Mouse (Mus musculus) stomach, postnatal 0 days (tissue): Measurements from ENCODE around the gene Ass1. TPM values are rescaled to one million over a fixed set of nuclear protein-coding genes. Genes with fewer than 3 reads are reported as not detected.
A peak's percentile ranks its signal among the peaks of the same experiment; 100 is the strongest.

Experiments
- ATAC-seq: fragments of 200-750 bp; cut with Nextera tagmentation; 2 replicates; pipeline ENCODE4 v1.8.0; 2017; ENCODE audit not compliant: low FRiP score, low TSS enrichment
- DNase-seq: peaks from one replicate; pipeline ENCODE4 v3.0.0-alpha.2; 2016; ENCODE audit warnings: low spot score
- H3K27ac ChIP-seq: fragments of 300-500 bp; sonication (generic); replicated peaks from 2 replicates; pipeline ENCODE4 v1.5.1; 2014; ENCODE audit warnings: mild to moderate bottlenecking, control low read depth
- H3K27me3 ChIP-seq: fragments of 300-500 bp; sonication (generic); 2 replicates; pipeline ENCODE4 v1.6.1; 2014; ENCODE audit warnings: low read length; ENCODE audit not compliant: control insufficient read depth, insufficient read depth
- H3K36me3 ChIP-seq: fragments of 300-500 bp; sonication (generic); 2 replicates; pipeline ENCODE4 v1.6.1; 2014; ENCODE audit warnings: low read length, mixed read lengths; ENCODE audit not compliant: control insufficient read depth, insufficient read depth
- H3K4me1 ChIP-seq: fragments of 300-500 bp; sonication (generic); replicated peaks from 2 replicates; pipeline ENCODE4 v1.6.1; 2014; ENCODE audit warnings: antibody characterized with exemption; ENCODE audit not compliant: control insufficient read depth, insufficient read depth
- H3K4me2 ChIP-seq: fragments of 300-500 bp; sonication (generic); replicated peaks from 2 replicates; pipeline ENCODE4 v1.6.1; 2014; ENCODE audit warnings: low read depth, mild to moderate bottlenecking, control low read depth, moderate library complexity
- H3K4me3 ChIP-seq: fragments of 300-500 bp; sonication (generic); 2 replicates; pipeline ENCODE4 v1.5.1; 2014; ENCODE audit warnings: low read depth, low read length, control low read depth
- H3K9ac ChIP-seq: fragments of 300-500 bp; sonication (generic); 2 replicates; pipeline ENCODE4 v1.6.1; 2014; ENCODE audit warnings: mild to moderate bottlenecking, low read length, control low read depth, mixed read lengths
- H3K9me3 ChIP-seq: fragments of 300-500 bp; sonication (generic); 2 replicates; pipeline ENCODE4 v1.6.1; 2016; ENCODE audit warnings: low read length; ENCODE audit not compliant: control insufficient read depth
- CTCF ChIP-seq: IDR thresholded peaks from 2 replicates; pipeline ENCODE4 v1.5.1; 2016; ENCODE audit warnings: antibody characterized with exemption, low read depth, mild to moderate bottlenecking, moderate library complexity
- EP300 ChIP-seq: optimal IDR thresholded peaks from 2 replicates; pipeline ENCODE3; 2016; ENCODE audit warnings: antibody characterized with exemption
- WGBS: fragments of 180-500 bp; shearing (Covaris S2); extraction: QIAGEN DNeasy Blood & Tissue Kit; methylation state at CpG from one replicate; pipeline ENCODE4 v1.1.7; 2014; 5-methylcytosine and 5-hydroxymethylcytosine counted together
- polyA plus RNA-seq: library from polyadenylated mRNA; unstranded; fragments of >200 nt; fragmentation: Nextera tagmentation; extraction: Ambion mirVana; gene quantifications from 2 replicates; pipeline ENCODE4 v1.2.1, GENCODE M21; 2015

Gene Ass1
- polyA plus RNA-seq: 34.3 and 35.4 TPM in 2 replicates

DNA sequence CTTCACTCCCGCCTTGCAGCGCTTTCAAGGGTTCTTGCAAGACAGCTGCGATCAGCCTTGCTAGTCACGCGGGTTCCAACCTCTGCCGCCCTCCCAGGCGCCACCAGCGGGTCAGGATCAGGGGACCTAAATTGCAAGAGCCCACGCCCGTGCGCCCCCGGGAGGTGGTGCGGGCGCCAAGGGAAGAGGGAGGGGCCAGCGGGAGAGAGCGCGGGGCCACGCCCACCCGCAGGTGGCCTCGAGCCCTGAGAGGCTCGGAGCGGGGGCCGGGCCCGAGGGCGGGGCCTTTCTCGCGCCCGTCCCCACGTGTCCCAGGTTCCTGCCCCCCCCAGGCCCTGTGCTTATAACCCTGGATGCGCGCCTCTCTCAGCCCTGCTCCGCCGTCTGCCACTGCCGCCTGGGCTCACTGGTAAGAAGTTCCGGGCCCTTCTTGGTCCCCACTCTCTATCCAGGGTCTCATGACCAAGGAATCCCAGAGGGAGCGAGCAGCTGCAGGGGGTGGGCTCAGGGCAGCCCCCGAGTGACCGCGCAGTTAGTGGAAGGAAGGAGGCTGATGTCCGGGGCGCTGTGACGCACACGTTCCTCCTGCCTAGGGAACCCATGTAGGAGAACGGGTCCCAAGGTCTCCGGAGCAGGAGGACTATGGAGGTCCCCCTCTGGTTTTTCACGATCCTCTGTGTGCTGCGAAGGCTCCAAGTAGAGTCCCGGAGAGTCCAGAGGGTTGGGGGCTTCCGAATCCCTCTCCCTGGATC lies at the start of gene Ass1:
TSS of gene Ass1 (plus strand) at position 277 of the 752 bp plus-strand sequence.
- H3K9ac ChIP-seq: peak within 1 kb of the TSS; percentile 56
- peak within 1 kb of the TSS; percentile 87 for H3K4me2 ChIP-seq
- TF ChIP-seq CTCF: peak; percentile 63
- TF ChIP-seq EP300: no peak
- ATAC-seq: peak; percentile 92
- no peaks in the 10 kb centered on the region for H3K27me3 ChIP-seq
- WGBS: under 1% methylated on average over 48 of the region's 49 CpGs
- DNase-seq: peak; percentile 93
- H3K9me3 ChIP-seq: no peaks in the 10 kb centered on the region
- peak within 1 kb of the TSS; percentile 53 for H3K4me3 ChIP-seq
- no peaks in the 10 kb centered on the region; the same call in 1 of the 2 replicates for H3K4me1 ChIP-seq
- H3K27ac ChIP-seq: peak within 1 kb of the TSS; percentile 67
- H3K36me3 ChIP-seq: no peaks in the 10 kb centered on the region

- ATAC-seq (no peak), DNase-seq (no peak)
- WGBS: 75% methylated on average over 6 of the region's 6 CpGs
- Histone ChIP-seq H3K4me2 (no peak overlapping the region), H3K36me3 (no peaks in the 10 kb centered on the region), H3K9ac (no peak overlapping the region), H3K4me3 (no peak overlapping the region), H3K4me1 (no peaks in the 10 kb centered on the region), H3K27me3 (no peaks in the 10 kb centered on the region), H3K27ac (no peak overlapping the region), H3K9me3 (no peaks in the 10 kb centered on the region)
- TF ChIP-seq CTCF (peak; percentile 68), EP300 (no peak)
These were observed 49.1 kb upstream of the Ass1 start for GRCm38 (mm10) chr2:31420914-31421313.

DNA sequence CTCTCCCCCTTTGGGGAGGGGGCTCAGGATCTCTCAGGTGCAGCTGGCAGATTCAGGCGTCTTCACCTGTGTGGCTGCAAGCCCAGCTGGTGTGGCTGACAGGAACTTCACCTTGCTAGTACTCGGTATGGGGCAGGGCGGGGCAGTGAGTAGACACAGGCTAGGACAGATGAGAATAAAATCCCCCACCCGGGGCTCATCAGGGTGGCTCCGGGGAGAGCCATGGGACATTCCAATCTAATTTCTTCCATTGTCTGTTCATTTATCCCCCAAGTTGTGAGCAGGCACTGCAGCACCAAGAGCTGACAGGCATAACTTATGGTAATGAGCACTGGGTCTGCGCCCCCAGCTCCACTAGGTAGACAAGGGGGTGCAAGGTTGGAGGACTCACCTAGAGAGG lies 47.4 kb upstream of the Ass1 start:
- Histone ChIP-seq H3K9ac (no peak overlapping the region), H3K4me1 (no peaks in the 10 kb centered on the region), H3K27me3 (no peaks in the 10 kb centered on the region), H3K27ac (no peak overlapping the region), H3K4me2 (no peak overlapping the region), H3K4me3 (no peak overlapping the region), H3K9me3 (no peaks in the 10 kb centered on the region), H3K36me3 (no peaks in the 10 kb centered on the region)
- no peak for TF ChIP-seq CTCF
- no peak for TF ChIP-seq EP300
- WGBS: 61% methylated on average over 6 of the region's 6 CpGs
- DNase-seq: no peak
- ATAC-seq: no peak

GRCm38 (mm10) chr2:31431477-31431876 lies 38.5 kb upstream of the Ass1 start:
- whole genome bisulfite sequencing: 51% methylated on average over 5 of the region's 5 CpGs
- H3K4me1 ChIP-seq: no peaks in the 10 kb centered on the region

DNA sequence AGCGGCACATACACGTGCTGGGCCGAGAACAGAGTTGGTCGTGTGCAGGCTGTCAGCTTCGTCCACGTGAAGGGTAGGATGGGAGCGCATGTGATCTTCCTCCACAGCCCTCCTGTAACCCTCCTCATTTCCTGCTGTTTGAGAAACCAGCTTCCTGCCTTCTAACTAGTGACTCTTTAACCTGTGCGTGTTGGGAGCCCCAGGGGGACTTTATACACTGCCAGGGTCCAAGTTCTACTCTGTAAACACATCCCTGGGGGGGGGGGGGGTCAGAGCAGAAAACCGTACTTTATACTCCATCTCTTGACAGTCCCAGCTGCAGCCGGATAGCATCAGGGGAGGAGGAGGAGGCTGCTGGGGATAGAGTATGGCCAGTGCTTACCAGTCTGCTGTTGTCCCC lies 35.3 kb upstream of the Ass1 start:
- Histone ChIP-seq H3K4me1 (no peaks in the 10 kb centered on the region), H3K4me2 (no peak overlapping the region), H3K36me3 (no peaks in the 10 kb centered on the region), H3K27me3 (no peaks in the 10 kb centered on the region), H3K9me3 (no peaks in the 10 kb centered on the region), H3K9ac (no peak overlapping the region), H3K4me3 (no peak overlapping the region), H3K27ac (no peak overlapping the region)
- TF ChIP-seq CTCF (no peak), EP300 (no peak)
- DNase-seq: no peak
- WGBS: 64% methylated on average over 10 of the region's 10 CpGs
- ATAC-seq: no peak

More at GRCm38 (mm10) chr2:31431477-31431876, 38.5 kb upstream of the Ass1 start:
- TF ChIP-seq CTCF: no peak
- TF ChIP-seq EP300: no peak
- H3K4me2 ChIP-seq: no peak overlapping the region
- DNase-seq (no peak), ATAC-seq (no peak)
- no peak overlapping the region for H3K27ac ChIP-seq
- H3K27me3 ChIP-seq: no peaks in the 10 kb centered on the region
- H3K9me3 ChIP-seq: no peaks in the 10 kb centered on the region
- H3K9ac ChIP-seq: no peak overlapping the region
- H3K4me3 ChIP-seq: no peak overlapping the region
- no peaks in the 10 kb centered on the region for H3K36me3 ChIP-seq

- WGBS: 49% methylated on average over 6 of the region's 6 CpGs
- TF ChIP-seq CTCF (peak; percentile 75), EP300 (no peak)
- Histone ChIP-seq H3K27me3 (no peaks in the 10 kb centered on the region), H3K4me2 (no peak overlapping the region), H3K27ac (no peak overlapping the region), H3K9ac (no peak overlapping the region), H3K4me1 (no peaks in the 10 kb centered on the region), H3K9me3 (no peaks in the 10 kb centered on the region), H3K4me3 (no peak overlapping the region), H3K36me3 (no peaks in the 10 kb centered on the region)
- ATAC-seq: peak; percentile 41; the same call in 1 of the 2 replicates
- DNase-seq: peak; percentile 64
These were observed 34.4 kb upstream of the Ass1 start for GRCm38 (mm10) chr2:31435567-31435966.
